Mouse (Mus musculus): ENCODE data around the gene Zfp820.
A peak's percentile ranks its signal among the peaks of the same experiment; 100 is the strongest.
"Not testable (repeated sequence)": the region's sequence is repeated elsewhere in the genome, so short reads cannot be mapped to it uniquely, and the experiment has no call there.

The Zfp820 gene

GRCm38 (mm10) chr17:21845545-21846321 is at the start of gene Zfp820:
TSS of gene Zfp820 (minus strand) at chr17:21845772.
- DNase-seq (ENCODE audit: low spot score in 2 of 2), result peak; percentile 25 to 56

GRCm38 (mm10) chr17:21871256-21871655 is 25.7 kb upstream of the Zfp820 start:
- DNase-seq (ENCODE audit: low spot score in 2 of 2), result no peak

GRCm38 (mm10) chr17:21846322-21846582 is 680 bp upstream of the Zfp820 start:
- DNase-seq (ENCODE audit: low spot score in 2 of 2), result not testable (repeated sequence)

- no peak for DNase-seq (ENCODE audit: low spot score in 2 of 2)
Observed at GRCm38 (mm10) chr17:21838510-21838909, 7.1 kb downstream of the Zfp820 start.

- DNase-seq (ENCODE audit: low spot score in 2 of 2), result not testable (repeated sequence)
Observed at GRCm38 (mm10) chr17:21801373-21801772, 44.2 kb downstream of the Zfp820 start.

- no peak for DNase-seq (ENCODE audit: low spot score in 2 of 2)
Observed at GRCm38 (mm10) chr17:21792256-21792655, 53.3 kb downstream of the Zfp820 start.

- DNase-seq (ENCODE audit: low spot score in 2 of 2), result no peak
Observed at GRCm38 (mm10) chr17:21770336-21770735, 75.2 kb downstream of the Zfp820 start.
